Mouse (Mus musculus) adrenal gland (tissue): ENCODE data around the gene Fat2.

ENCODE experiments used
- intact Hi-C: fragments of 180-260 bp; cut with DNase I; formaldehyde crosslinking; loops from one replicate; pipeline ENCODE4 v1.15.1; 2025

Fat2 gene

DNA sequence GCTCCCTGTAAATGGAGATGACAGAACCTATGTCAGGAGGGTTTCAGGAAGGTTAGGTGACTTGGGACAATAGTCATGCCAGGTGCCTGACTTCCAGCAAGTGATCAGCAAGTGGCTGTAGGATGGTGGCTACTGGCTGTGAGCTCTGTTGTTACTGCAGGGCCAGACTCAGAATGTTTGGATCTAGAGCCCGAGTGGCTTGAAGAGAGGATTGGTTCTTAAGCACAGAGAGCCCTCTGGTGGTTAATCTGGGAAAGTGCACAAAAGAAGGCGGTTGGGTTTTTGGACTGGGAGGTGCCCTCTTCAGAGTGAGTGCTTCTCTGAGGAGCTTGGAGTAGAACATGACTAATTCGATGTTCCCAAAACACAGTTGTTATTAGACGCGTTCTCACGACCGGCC lies 95.8 kb downstream of the Fat2 start:
- intact Hi-C loops = no loop called here

DNA sequence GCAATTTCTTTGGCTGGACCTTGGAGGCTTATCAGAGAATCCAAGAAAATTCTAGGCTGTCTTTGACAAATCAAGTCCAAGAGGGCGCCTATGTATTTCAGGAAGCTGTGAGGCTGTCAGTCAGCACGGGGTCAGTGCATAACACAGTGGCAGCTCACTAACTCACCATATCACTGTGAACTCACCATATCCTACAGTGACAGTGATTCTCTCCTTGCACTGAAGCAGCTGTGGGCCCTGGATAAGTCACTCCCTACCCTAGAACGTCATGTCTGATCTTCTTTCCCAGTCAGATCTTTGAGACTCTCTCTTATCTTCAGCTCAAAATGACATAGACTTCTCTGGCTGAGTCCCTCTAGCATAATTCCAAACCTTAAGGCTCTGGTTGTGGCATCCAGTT lies 96.9 kb downstream of the Fat2 start:
- intact Hi-C loops = loop anchor here (5.0 kb wide), 1 partner anchor 37 kb away; the partner anchor contains the start of gene Slc36a1

DNA sequence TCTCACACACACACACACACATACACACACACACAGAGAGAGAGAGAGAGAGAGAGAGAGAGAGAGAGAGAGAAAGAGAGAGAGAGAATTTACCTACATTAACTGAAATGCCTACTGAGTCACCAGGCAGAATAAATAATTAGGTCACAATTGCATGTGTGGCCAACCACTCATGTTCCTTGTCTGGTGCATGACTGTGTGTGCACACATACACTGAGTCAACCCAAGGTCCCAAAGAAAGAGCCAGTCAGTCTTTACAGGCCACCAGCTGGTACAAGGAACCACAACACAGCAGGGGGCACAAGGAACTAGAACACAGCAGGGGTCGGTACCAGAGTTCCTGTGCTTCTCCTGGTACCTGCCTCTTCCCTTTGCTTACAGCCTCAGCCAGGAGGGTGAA lies 99.5 kb downstream of the Fat2 start:
- intact Hi-C loops = loop anchor here (5.0 kb wide), 1 partner anchor 35 kb away; the partner anchor contains the start of gene Slc36a1

DNA sequence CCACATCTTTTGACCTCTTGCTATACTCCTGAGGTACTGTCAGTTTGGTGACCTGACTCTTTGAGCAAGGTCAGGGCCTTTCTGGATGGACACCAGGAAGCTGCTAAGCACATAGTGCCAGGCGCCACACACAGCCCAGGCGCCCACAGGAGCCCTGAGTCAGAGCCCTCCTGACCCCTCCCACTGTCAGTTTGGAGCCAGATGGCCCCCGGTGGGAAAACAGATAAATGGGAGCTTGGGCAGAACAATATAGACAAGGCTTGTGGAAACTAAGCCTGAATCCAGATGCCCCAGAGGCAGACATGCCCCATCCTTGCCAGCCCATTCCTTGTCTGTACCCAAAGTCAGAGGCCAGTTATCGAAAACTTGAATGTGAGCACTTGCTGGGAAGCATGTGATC lies 101.6 kb downstream of the Fat2 start:
- intact Hi-C loops = loop anchor here (5.0 kb wide), 1 partner anchor 32 kb away; the partner anchor contains the start of gene Slc36a1

DNA sequence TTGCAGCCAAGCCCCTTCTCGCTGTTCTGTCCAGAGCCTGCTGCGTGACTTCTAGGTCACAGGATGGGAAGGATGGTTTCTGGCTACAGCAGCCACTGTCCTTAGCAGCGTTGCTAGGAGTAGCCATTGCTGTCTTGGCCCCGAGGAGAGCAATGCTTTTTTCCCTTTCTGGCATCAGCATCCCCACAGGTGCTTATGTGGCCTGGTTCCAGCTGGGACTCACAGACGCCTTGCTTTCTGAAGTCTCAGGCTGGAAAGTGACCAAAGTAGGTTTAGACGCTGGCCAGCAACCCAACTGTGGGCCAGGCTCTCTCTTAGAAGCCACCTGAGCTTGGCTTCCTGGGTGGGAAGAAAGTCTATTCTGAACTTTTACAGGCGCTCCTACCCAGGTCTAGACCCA lies 102.1 kb downstream of the Fat2 start:
- intact Hi-C loops = no loop called here

DNA sequence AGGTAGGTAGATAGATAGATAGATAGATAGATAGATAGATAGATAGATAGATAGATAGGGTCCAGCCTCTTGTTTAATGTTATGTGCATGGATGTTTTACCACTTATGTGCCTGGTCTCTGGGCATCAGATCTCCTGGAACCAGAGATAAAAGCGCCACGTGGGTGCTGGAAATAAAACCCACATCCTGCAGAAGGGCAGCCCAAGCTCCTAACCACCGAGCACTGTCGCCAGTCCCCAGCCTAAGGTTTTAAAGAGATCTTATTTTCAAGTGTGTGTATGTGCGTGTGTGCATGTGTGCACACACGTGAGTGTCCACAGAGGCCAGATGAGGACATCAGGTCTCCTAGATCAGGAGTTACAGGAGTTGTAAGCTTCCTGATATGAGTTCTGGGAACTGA lies 105.3 kb downstream of the Fat2 start:
- intact Hi-C loops = no loop called here

DNA sequence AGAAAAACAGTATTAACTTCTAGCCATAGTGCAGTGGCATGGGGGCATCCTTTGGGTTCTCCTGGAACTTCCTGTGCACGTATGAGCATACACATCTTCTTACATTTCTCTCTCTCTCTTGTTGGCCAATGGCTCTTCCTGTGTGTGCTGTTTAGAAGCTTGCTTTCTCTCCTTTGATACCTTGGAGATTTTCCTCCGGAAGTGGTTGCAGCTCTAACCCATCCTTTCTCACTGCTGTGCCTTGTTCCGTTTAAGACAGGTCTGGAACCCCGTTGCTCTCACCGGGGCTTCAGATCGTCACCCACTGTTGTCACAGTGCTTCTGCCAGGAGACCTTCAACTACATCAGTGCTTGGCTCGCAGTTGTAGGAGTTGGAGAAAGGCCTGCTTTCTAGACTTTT lies 115.1 kb downstream of the Fat2 start:
- intact Hi-C loops = no loop called here

DNA sequence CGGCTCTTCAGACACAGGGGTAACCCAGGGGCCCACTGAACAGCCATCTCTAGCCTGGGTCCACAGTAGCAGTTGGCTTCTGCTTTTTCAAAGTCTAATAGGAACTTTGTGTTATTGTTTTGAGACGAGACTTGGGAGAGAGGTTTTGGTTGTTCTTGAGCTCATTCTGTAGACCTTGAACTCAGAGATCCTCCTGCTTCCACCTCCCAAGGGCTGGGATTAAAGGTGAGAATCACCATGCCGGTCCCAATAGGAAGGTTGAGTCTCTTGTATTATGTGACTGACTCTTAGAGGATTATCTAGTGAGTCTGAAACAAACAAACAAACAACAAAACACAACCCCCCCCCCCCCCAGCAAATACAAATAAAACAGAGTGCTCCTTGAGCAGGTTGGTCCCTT lies 117.9 kb downstream of the Fat2 start:
- intact Hi-C loops = no loop called here

DNA sequence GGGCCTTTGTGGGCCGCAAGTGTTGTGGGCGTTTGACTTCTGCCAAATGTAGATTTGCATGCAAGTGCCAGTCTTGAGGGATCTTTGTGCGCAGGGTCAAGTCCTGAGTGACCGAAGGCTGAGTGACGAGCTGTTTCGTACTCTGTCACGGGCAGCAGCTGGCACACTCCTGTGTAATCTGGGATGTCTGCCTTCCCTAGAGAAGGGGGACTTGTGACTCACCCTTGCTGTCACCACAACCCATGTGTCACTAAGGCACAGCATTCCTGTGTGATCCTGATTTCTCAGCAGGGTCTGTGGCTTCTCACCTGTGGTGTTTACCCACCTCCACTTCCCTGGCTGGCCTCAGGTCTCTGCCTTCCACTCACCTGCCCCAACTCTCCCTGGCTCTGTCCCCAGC lies 118.5 kb downstream of the Fat2 start:
- intact Hi-C loops = no loop called here

DNA sequence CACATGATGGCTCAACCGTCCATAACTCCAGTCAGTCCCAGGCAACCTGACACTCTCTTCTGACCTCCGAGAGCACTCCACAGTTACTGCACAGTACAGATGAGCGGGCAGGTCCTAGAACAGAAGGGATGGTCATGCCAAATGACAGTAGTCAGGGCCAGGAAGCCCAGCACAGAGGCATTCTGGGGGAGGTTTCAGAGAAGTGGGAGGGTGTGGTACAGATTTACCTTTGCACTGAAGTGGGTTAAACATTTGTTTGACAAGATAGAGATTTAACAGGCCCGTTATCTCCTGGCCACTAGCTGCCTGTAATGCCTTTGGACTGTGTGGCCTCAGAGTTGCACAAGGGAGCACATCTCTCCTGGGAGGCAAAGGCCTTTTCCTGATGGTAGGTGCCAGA lies 118.9 kb downstream of the Fat2 start:
- intact Hi-C loops = no loop called here

DNA sequence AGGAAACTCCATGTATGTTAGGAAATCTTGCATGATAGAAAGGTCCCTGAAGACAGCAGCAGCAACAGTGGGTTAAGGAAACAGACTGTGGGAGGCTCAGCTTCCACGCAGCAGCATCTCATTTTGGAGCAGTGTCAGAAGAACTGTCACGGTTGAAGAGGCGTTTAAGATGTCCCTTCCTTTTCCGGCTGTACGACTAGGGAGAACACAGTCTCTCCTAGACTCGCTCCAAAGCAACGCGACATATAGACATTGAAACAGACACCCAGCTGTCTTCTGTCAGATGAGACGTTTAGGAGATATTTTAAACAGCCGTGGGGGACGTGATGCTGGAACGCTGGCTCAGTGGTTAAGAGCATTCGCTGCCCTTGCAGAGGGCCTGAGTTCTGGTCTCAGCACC lies 119.5 kb downstream of the Fat2 start:
- intact Hi-C loops = no loop called here

DNA sequence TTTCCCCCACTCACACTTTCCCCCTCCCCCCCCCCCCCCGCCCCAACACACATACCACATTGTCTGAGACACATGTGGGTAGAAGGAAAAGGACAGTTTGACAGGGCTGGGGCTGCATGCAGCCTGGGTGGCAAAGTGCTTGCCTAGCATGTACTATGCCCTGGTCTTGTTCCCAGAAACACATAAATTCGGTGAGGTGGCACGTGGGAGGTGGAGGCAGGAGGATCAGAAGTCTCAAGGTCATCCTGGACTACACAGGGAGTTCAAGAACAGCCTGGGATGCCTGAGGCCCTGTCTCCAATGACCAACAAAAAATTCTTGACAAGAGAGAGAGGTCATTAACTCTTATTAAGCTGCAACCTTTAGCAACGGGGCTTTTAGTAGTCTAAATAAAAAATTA lies 120.3 kb downstream of the Fat2 start:
- intact Hi-C loops = no loop called here

DNA sequence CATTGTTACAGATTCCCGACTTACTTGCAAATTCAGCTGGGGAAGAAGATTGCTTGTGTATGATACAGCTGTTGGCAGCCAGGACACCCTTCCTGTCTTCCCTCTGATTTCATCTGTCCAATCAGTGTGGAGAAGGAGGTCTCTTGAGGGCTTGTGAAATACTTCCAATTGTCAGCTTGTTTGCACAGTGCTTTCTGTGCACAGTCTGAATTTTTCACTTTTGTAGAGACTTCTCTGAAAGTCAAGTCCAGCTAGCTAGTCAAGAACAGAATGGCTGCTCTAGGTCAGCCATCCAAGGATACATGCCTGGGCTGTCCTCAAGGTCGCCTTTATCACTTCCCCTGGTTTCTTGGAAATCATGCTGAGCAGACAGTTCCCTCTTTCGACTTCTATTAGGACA lies 121.4 kb downstream of the Fat2 start:
- intact Hi-C loops = no loop called here

DNA sequence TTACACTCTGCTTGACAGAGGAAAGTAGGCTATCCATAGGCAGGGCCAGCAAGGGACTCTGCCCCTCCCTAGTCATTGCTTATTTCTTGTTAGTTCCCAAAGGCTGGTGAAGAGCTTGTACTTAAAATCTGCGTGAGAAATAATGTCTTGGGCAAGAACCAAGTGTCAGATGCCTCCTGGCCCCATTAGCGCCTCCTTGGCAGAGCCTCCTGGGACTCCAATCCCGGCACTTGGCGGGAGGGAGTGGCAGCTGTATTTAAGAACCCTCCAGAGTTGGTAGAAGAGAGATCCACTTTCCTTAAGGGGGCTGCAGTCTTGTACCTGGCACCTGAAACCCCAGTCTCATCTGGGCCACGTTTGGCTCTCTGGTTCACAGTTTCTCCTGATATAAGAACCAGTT lies 122.2 kb downstream of the Fat2 start:
- intact Hi-C loops = no loop called here

DNA sequence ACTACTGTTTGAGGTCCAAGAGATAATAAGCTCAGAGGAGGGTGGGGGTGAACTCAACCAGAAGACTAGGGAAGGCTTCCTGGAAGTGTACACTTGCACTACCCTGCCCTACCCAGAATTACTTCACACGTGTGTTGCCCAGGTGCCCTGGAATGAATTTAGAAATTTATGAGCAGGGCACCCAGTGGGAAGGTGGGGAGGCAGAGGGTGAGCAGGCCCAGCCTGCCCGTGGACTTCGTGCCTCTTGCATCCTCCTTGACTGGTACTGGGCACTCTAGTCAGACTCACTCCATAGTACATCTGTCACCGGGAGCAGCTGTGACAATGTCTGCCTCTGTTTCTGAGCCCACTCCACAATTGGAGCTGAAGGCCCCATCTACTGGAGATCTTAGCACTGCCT lies 122.8 kb downstream of the Fat2 start:
- intact Hi-C loops = no loop called here

DNA sequence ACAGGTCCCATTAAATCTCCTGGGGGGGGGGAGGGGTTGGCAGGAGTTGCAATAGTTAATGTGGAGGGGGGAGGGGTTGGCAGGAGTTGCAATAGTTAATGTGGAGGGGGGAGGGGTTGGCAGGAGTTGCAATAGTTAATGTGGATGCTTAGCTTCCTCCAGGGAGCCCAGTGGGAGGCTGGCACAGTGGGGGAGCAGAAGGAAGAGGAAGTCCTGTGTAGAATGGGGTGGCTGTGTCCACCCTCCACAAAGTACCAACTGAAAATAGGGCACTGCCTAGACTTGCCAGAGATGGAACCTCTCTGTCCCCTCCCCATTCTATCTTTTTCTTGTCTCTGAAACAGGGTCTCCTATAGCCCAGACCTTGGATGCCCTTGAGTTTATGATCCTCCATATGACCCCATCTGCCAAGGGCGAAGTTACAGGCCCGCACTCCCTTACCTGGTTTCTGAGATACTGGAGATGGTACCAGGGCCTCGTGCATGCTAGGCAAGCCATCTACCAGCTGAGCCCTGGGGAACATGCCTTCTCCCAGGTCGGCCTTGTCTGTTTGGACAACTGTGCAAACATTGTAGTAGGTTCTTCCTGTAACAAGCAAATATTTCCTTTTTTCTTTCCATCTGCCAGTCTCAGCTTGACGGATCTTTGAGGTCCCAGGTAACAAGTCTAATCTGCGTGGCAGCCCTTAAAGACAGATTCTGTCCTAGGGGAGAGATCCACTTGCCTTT lies 126.6 kb downstream of the Fat2 start:
- intact Hi-C loops = no loop called here

DNA sequence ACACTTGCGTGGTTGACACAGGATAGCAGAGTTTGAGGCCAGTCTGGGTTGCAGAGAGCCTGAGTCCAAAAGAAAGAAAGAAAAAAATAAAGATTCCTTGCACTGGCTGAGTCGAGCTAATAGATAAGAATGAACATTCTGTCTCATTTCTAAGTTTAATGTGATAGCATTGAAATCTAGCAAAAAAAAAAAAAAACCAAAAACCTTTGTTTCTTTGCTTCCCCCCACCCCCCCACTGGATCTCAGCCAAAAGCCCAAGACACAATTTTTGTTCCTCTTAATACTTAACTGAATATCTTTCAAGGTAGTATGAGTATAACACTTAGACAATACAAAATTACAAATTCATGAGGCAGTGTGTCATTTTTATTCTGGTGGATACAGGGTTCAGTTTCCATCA lies 127.3 kb downstream of the Fat2 start:
- intact Hi-C loops = no loop called here

DNA sequence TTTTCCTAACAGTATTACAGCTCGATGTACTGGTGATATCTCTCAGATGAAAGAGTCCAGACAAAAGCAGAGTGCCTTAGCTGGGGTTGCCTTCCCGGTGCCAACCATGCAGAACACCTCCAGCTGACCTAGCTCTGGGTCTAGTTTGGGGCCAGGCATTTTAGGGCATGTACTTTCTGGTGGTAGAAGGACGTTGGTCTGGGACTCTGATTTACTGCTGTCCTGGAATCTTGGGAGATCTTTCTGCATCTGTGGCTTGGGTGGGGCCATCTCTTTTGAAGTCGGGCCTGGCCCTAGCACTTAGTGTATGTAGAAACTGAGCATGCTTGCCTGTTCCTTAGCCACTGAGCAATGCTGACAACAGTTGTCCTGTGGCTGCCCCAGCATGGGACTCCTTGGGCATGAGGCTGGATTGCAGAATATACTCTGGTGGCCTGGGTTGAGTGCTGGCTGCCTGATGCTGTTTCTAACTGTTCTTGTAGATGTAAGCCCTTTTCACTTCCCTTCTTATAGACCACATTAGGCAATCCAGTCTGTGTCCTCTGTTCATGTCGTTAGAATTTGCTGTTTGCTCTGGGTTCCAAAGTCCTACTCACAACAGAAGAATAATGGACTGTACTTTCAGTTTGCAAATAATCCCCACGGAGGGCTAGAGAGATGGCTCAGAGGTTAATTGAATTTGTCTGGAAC lies 128.2 kb downstream of the Fat2 start:
- intact Hi-C loops = no loop called here

DNA sequence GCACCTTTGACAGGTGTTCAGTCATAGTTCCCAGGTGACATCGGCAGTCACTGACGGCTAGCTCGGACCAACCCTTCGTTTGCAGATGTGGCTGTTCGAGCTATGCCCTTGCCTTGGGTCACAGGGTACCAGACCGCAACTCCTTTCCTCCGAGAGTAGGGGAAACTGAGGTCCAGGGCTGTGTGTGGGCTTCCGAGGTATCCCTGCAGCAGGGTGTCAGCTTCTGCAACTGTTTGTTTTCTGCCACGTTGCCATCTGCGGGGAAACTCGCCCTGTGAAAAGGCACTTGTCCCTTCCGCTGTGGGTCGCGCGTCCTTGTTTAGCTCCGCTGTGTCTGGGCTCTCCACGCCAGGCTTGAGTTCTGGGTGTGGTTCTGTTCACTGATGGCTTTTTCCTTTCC lies 131.8 kb downstream of the Fat2 start:
- intact Hi-C loops = loop anchor here (2.0 to 5.0 kb wide), 4 partner anchors 33 to 238 kb away; no protein-coding TSS in a partner anchor

DNA sequence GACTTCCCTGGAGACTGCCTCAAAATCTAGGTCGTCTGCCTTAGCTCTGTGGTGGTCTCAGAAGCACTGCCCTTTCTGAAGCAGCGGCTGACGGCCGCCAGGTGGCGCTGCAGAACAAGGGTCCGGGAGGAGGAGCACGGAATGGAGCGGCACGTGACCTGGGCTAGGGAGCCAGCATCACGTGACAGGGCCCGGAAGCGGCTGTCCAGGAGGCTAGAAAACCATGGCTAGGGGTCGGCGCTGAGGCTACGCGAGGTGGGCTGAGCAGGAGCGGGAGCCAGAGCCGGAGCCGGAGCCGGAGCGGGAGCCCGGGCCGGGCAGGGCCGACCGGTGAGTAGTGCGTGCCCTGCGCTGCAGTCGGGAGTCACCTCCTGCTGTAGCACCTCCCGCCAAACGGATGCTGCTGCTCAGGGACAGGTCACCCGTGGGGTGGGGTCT lies 132.2 kb downstream of the Fat2 start, which contains the start of gene Slc36a1:
Gene Slc36a1, plus strand, starts transcription at position 192 of the 438 bp plus-strand sequence.
- intact Hi-C loops = loop anchor here (2.0 to 5.0 kb wide), 4 partner anchors 33 to 238 kb away; no protein-coding TSS in a partner anchor
